In the genomic region with DNA sequence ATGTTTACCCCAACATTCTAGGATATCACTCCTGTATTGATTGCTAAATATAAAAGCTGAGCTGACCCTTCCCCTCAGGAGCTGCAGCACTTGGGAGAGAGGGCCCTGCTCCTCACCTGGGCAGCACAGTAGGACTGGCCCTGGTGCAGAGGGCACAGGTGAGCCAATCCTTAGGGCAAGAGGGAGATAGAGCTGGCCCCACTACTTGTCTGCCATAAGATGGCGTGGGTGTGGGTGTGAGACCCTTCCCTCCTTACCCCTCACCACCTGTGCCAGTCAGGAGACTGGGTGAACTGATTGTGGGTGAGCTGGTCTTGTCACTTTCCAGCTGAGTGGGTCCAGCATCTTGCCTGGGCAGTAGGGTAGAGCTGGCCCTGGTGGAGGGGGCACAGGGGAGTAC, we compare ENCODE assay signal across 19 mouse cellular contexts. TPM values are rescaled to one million over a fixed set of nuclear protein-coding genes. Genes with fewer than 3 reads are reported as not detected.
DNase-seq lines count a peak whose midpoint lies in the region; ATAC-seq and TF ChIP-seq lines count a peak whose summit lies in the region.
"Had no signal": no experiment of that assay in that cellular context is flagged by ENCODE, and none has a peak within 500 bp of the region (broad histone marks: within the 10 kb centered on the region; RNA-seq: fewer than 3 reads in every experiment).

No protein-coding gene starts in this region.

- no peak for TF ChIP-seq POLR2A in kidney, adult 2 months (IDR thresholded peaks at IDR 0.05; ENCODE audit: low read depth, low read length)

- H3K9ac ChIP-seq in kidney, embryonic 14.5 days (ENCODE audit: low read depth, low read length) = no peak overlapping the region
- H3K9ac ChIP-seq in liver, embryonic 16.5 days (ENCODE audit: low read depth, low read length) = no peak overlapping the region
- H3K9ac ChIP-seq in liver, embryonic 12.5 days = no peak overlapping the region
- H3K9ac ChIP-seq: embryonic facial prominence, embryonic 15.5 days; hindbrain, embryonic 12.5 days; lung, embryonic 14.5 days; midbrain, embryonic 12.5 days; neural tube, embryonic 15.5 days had no signal

- H3K36me3 ChIP-seq in kidney, adult 2 months (ENCODE audit: control insufficient read depth, insufficient read depth, low read length) = no peaks in the 10 kb centered on the region
- no peaks in the 10 kb centered on the region for H3K36me3 ChIP-seq in kidney, embryonic 14.5 days (ENCODE audit: control insufficient read depth, insufficient read depth, low read length)
- H3K36me3 ChIP-seq in liver, embryonic 16.5 days (ENCODE audit: control insufficient read depth, insufficient read depth) = no peaks in the 10 kb centered on the region
- H3K36me3 ChIP-seq in liver, embryonic 12.5 days = no peaks in the 10 kb centered on the region
- H3K36me3 ChIP-seq: embryonic facial prominence, embryonic 15.5 days; hindbrain, embryonic 12.5 days; midbrain, embryonic 12.5 days; neural tube, embryonic 15.5 days had no signal

- peak overlapping the region; percentile 9; the same call in 1 of the 2 replicates for H3K27ac ChIP-seq in gastrocnemius, adult 2 months
- peak overlapping the region; percentile 79 for H3K27ac ChIP-seq in kidney, adult 2 months (ENCODE audit: insufficient read depth, low read depth, low read length)
- no peak overlapping the region for H3K27ac ChIP-seq in kidney, embryonic 14.5 days (ENCODE audit: low read depth, low read length)
- 0 out of 2 replicates have a peak overlapping the region, but pooled peaks have one; percentile 4 for H3K27ac ChIP-seq in liver, embryonic 16.5 days (ENCODE audit: low read length)
- no peak overlapping the region for H3K27ac ChIP-seq in liver, embryonic 12.5 days
- H3K27ac ChIP-seq: embryonic facial prominence, embryonic 15.5 days; hindbrain, embryonic 12.5 days; midbrain, embryonic 12.5 days; neural tube, embryonic 15.5 days had no signal

- peaks cover 23% of the 10 kb centered on the region for H3K4me1 ChIP-seq in kidney, adult 2 months (ENCODE audit: control insufficient read depth, insufficient read depth, low read length)
- peaks cover 7% of the 10 kb centered on the region for H3K4me1 ChIP-seq in kidney, embryonic 14.5 days (ENCODE audit: control insufficient read depth, insufficient read depth, low read length)
- peaks cover 6% of the 10 kb centered on the region for H3K4me1 ChIP-seq in liver, embryonic 16.5 days (ENCODE audit: control insufficient read depth, low read depth, low read length)
- peaks cover 22% of the 10 kb centered on the region for H3K4me1 ChIP-seq in liver, embryonic 12.5 days

- no peak overlapping the region for H3K4me2 ChIP-seq in kidney, embryonic 14.5 days (replicated peaks; ENCODE audit: low read depth, low read length)
- no peak overlapping the region for H3K4me2 ChIP-seq in liver, embryonic 16.5 days (ENCODE audit: low read depth, low read length)
- H3K4me2 ChIP-seq in liver, embryonic 12.5 days = no peak overlapping the region
- H3K4me2 ChIP-seq: embryonic facial prominence, embryonic 15.5 days; hindbrain, embryonic 12.5 days; lung, embryonic 14.5 days; midbrain, embryonic 12.5 days; neural tube, embryonic 15.5 days had no signal

- no peaks in the 10 kb centered on the region for H3K27me3 ChIP-seq in kidney, adult 2 months (replicated peaks; ENCODE audit: control insufficient read depth, insufficient read depth, low read length)
- H3K27me3 ChIP-seq in kidney, embryonic 14.5 days (ENCODE audit: control insufficient read depth, insufficient read depth, low read length) = no peaks in the 10 kb centered on the region
- no peaks in the 10 kb centered on the region for H3K27me3 ChIP-seq in liver, embryonic 16.5 days (ENCODE audit: control insufficient read depth, insufficient read depth, low read depth, low read length)
- H3K27me3 ChIP-seq in liver, embryonic 12.5 days (replicated peaks) = no peaks in the 10 kb centered on the region
- H3K27me3 ChIP-seq: embryonic facial prominence, embryonic 15.5 days; hindbrain, embryonic 12.5 days; midbrain, embryonic 12.5 days; neural tube, embryonic 15.5 days had no signal

- DNase-seq in gastrocnemius, adult 2 months = no peak
- DNase-seq in gastrocnemius, postnatal 25 days = no peak
- DNase-seq in kidney, adult 2 months = no peak
- DNase-seq: adrenal gland, postnatal 10 days; cerebellum, postnatal 14 days; heart, adult 18-20 months; lung, embryonic 14.5 days; thymus, postnatal 36 days had no signal

- no peaks in the 10 kb centered on the region for H3K9me3 ChIP-seq in kidney, embryonic 14.5 days (ENCODE audit: control insufficient read depth, low read length)
- no peaks in the 10 kb centered on the region for H3K9me3 ChIP-seq in liver, embryonic 16.5 days (replicated peaks; ENCODE audit: control insufficient read depth, low read length)
- H3K9me3 ChIP-seq in liver, embryonic 12.5 days (replicated peaks) = no peaks in the 10 kb centered on the region
- H3K9me3 ChIP-seq: embryonic facial prominence, embryonic 15.5 days; G1E; hindbrain, embryonic 12.5 days; midbrain, embryonic 12.5 days; neural tube, embryonic 15.5 days had no signal

- H3K4me3 ChIP-seq in gastrocnemius, adult 2 months = no peak overlapping the region
- no peak overlapping the region for H3K4me3 ChIP-seq in kidney, adult 2 months (ENCODE audit: insufficient read depth, low read depth, low read length)
- H3K4me3 ChIP-seq in kidney, embryonic 14.5 days (ENCODE audit: low read length) = no peak overlapping the region
- no peak overlapping the region for H3K4me3 ChIP-seq in liver, embryonic 16.5 days (ENCODE audit: low read depth, low read length)
- no peak overlapping the region for H3K4me3 ChIP-seq in liver, embryonic 12.5 days
- H3K4me3 ChIP-seq: embryonic facial prominence, embryonic 15.5 days; hindbrain, embryonic 12.5 days; midbrain, embryonic 12.5 days; neural tube, embryonic 15.5 days had no signal

- no peak for ATAC-seq in kidney, embryonic 14.5 days (ENCODE audit: low FRiP score, low TSS enrichment)
- ATAC-seq in liver, embryonic 16.5 days (ENCODE audit: low read depth) = no peak
- no peak for ATAC-seq in liver, embryonic 12.5 days
- 0 out of 2 replicates have a peak, but pooled peaks have one; percentile 24 for ATAC-seq in megakaryocyte-erythroid progenitor cell, adult 5-6 weeks (replicated peaks; ENCODE audit: low FRiP score, low TSS enrichment, poor library complexity, severe bottlenecking)
- ATAC-seq: activated CD4-positive, CD25-positive, alpha-beta regulatory T cell, adult 4 months; intestine, postnatal 0 days had no signal

- intact Hi-C loops in gastrocnemius, adult 2 months (cut with DNase I) = loop anchor here (5.0 kb wide), 1 partner anchor 33 kb away; no protein-coding TSS in a partner anchor

- no peak for TF ChIP-seq CTCF in gastrocnemius, adult 2 months (IDR thresholded peaks at IDR 0.05)
- no peak for TF ChIP-seq CTCF in kidney, adult 2 months (conservative IDR thresholded peaks at IDR 0.05; ENCODE audit: insufficient read depth, insufficient read length, low read depth, low read length)

- WGBS in kidney, adult 2 months = 93% methylated on average over 1 of the region's 1 CpGs
- WGBS in kidney, embryonic 14.5 days = 67% methylated on average over 1 of the region's 1 CpGs
- 44% methylated on average over 1 of the region's 1 CpGs for WGBS in liver, embryonic 16.5 days (ENCODE audit: insufficient replicate concordance)
- WGBS in liver, embryonic 12.5 days (ENCODE audit: insufficient replicate concordance) = 52% methylated on average over 1 of the region's 1 CpGs

RNA-seq across cellular contexts. Expression of a gene that starts 47.2 kb away (rescaled TPM):
- 1 to 10 TPM; 8.0 TPM for total RNA-seq in gastrocnemius, adult 2 months (2021)
- total RNA-seq in gastrocnemius, postnatal 25 days (2021) = 1 to 10 TPM; 5.8 to 6.2 TPM
- polyA plus RNA-seq in kidney, adult 2 months (2012; rRNA removed) = 7.7 and 8.3 TPM in 2 replicates
- polyA plus RNA-seq in kidney, embryonic 14.5 days (2014; fragmentation: Nextera tagmentation; extraction: Ambion mirVana) = 5.2 and 12.1 TPM in 2 replicates
- 2.8 and 3.1 TPM in 2 replicates for polyA plus RNA-seq in liver, embryonic 16.5 days (2015; fragmentation: Nextera tagmentation; extraction: Ambion mirVana)
- 3.4 and 3.6 TPM in 2 replicates for polyA plus RNA-seq in liver, embryonic 12.5 days (2016; fragmentation: Nextera tagmentation; extraction: Ambion mirVana)
- 2.8 and 5.7 TPM in 2 replicates for total RNA-seq in megakaryocyte-erythroid progenitor cell, adult 5-6 weeks (2014; fragmentation: Nextera tagmentation)
- 4.8 and 4.9 TPM in 2 replicates for total RNA-seq in megakaryocyte-erythroid progenitor cell, adult 5-6 weeks (2017)

Comparison
In these comparisons a context has a peak if more than half of its experiments do, and no peak if none do; other contexts are left out.
1. H3K27ac ChIP-seq: peak in gastrocnemius, adult 2 months (single experiment), kidney, adult 2 months (single experiment) and liver, embryonic 16.5 days (single experiment); none in kidney, embryonic 14.5 days (single experiment) and liver, embryonic 12.5 days (single experiment).